Mouse (Mus musculus) G1E (cell line): ENCODE measurements around the gene Tns1. TPM values are rescaled to one million over a fixed set of nuclear protein-coding genes. Genes with fewer than 3 reads are reported as not detected.

Source experiments
- ATAC-seq: 2 replicates; pipeline ENCODE4 v1.8.0; 2016; ENCODE audit warnings: mild to moderate bottlenecking; ENCODE audit not compliant: insufficient number of reproducible peaks, poor library complexity, low FRiP score, severe bottlenecking; ENCODE audit errors: extremely low read depth
- DNase-seq: peaks from one replicate; pipeline ENCODE4 v3.0.0; 2012; ENCODE audit warnings: low spot score
- H3K27me3 ChIP-seq: 2 replicates; pipeline ENCODE4 v1.6.1; 2012; ENCODE audit warnings: mild to moderate bottlenecking, low read length, inconsistent platforms; ENCODE audit not compliant: insufficient read depth
- H3K36me3 ChIP-seq: replicated peaks from 2 replicates; pipeline ENCODE3; 2012; ENCODE audit warnings: mild to moderate bottlenecking, inconsistent platforms
- H3K4me1 ChIP-seq: 2 replicates; pipeline ENCODE4 v1.6.1; 2012; ENCODE audit warnings: low read depth, low read length, inconsistent platforms, mixed read lengths; ENCODE audit not compliant: insufficient read depth
- H3K4me3 ChIP-seq: 2 replicates; pipeline ENCODE4 v1.5.1; 2012; ENCODE audit warnings: low read depth, mild to moderate bottlenecking, inconsistent platforms, low read length, moderate library complexity, mixed read lengths
- H3K9me3 ChIP-seq: replicated peaks from 2 replicates; pipeline ENCODE4 v1.6.1; 2012; ENCODE audit warnings: inconsistent platforms
- CTCF ChIP-seq: IDR thresholded peaks from 2 replicates; pipeline ENCODE4 v1.5.1; 2012; ENCODE audit warnings: low read depth, low read length, inconsistent platforms, mixed read lengths
- GATA1 ChIP-seq: IDR thresholded peaks from 2 replicates; pipeline ENCODE4 v1.6.1; 2012; ENCODE audit warnings: borderline replicate concordance, low read length, inconsistent platforms, mixed read lengths
- GATA2 ChIP-seq: IDR thresholded peaks from 2 replicates; pipeline ENCODE4 v1.6.1; 2012; ENCODE audit warnings: low read depth, low read length, inconsistent platforms, borderline replicate concordance
- POLR2AphosphoS5 ChIP-seq: IDR thresholded peaks from 2 replicates; pipeline ENCODE4 v1.6.1; 2012; ENCODE audit warnings: low read depth, low read length, inconsistent platforms; ENCODE audit not compliant: insufficient replicate concordance
- TAL1 ChIP-seq: conservative IDR thresholded peaks from 2 replicates; pipeline ENCODE4 v1.6.1; 2012; ENCODE audit warnings: low read depth, low read length, inconsistent platforms, mixed read lengths
- polyA plus RNA-seq: library from polyadenylated mRNA; stranded (reverse); fragments of >175 nt; gene quantifications from 2 replicates; pipeline ENCODE4 v1.2.3, GENCODE M21; 2012
- total RNA-seq, 2 experiments: library from RNA; stranded (forward) in 1 of 2; stranded (reverse) in 1 of 2; fragments of 200-1000 nt in 1 of 2; fragments of >200 nt in 1 of 2; fragmentation: Nextera tagmentation in 1 of 2; gene quantifications; 2 replicates each; pipeline ENCODE4 v1.2.3; 2014 to 2017

Gene Tns1
- total and polyA plus RNA-seq, 3 experiments: 0.55 to 27.2 (median 1.7) TPM

DNA sequence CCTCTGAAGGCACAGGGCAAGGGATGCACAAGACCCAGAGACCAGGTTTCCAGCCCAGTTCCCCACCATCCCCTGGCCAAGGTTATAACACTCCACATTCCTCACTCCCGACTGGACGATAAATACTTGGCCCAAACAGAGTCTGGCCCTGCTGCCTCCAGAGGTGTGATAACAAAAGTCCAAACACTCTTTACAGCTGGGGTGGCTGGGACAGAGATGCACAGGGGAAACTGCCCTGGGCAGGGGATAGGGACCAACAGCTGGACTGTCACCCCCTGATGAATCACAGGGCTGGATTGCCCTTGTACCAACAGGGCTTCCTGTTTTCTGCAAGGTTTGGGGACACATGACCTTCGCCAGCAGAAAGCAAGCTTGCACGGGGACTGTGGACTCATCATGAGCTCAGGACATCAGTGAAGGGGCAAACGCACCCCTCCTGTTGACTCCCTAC, 125.3 kb downstream of the Tns1 start:
- Histone ChIP-seq H3K27me3 (no peaks in the 10 kb centered on the region; the same call in 1 of the 2 replicates), H3K4me3 (no peak overlapping the region), H3K36me3 (no peaks in the 10 kb centered on the region), H3K9me3 (no peaks in the 10 kb centered on the region), H3K4me1 (0 out of 2 replicates have a peak, but pooled peaks cover 2% of the 10 kb centered on the region)
- TF ChIP-seq GATA2: no peak
- no peak for TF ChIP-seq GATA1
- no peak for TF ChIP-seq POLR2AphosphoS5
- TF ChIP-seq TAL1: no peak
- TF ChIP-seq CTCF: no peak
- ATAC-seq (no peak), DNase-seq (no peak)

DNA sequence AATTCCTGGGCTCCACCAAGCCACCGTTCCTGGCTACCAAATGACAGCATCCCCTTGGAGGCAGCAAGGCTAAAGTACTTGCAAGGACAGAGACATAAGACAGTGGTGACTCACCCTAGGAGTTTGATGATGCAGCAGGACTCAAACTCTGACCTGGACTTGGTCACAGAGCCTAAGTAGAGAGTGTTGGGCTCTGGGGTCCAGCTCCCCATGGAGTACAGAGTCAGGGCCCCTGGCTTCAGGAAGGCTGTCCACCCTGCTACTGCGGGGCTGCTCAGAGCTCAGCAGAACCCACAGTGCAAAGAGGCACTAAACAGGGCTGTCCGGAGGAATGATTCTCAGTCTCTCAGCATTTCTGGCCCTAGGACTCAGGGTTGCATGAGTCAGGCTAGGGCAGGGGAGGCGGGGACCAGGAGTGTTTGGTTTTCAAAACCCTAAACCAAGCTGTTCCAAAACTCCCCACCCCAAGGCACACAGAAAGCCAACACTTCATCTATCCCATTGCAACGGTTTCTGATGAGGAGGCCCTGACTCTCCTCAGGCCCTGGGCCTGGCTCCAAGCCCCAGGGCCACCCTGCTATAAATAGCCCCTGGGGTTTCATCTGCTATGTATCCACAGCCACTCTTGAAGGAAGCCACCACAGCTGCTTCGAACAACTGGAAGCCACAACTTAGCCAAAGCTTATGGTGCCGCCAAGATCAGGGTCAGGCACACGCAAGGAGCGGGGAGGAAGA, 126.0 kb downstream of the Tns1 start:
- Histone ChIP-seq H3K4me3 (no peak overlapping the region), H3K36me3 (no peaks in the 10 kb centered on the region), H3K9me3 (no peaks in the 10 kb centered on the region), H3K27me3 (no peaks in the 10 kb centered on the region; the same call in 1 of the 2 replicates), H3K4me1 (0 out of 2 replicates have a peak, but pooled peaks cover 2% of the 10 kb centered on the region)
- DNase-seq (no peak), ATAC-seq (no peak)
- TF ChIP-seq GATA1: no peak
- TF ChIP-seq CTCF: no peak
- no peak for TF ChIP-seq GATA2
- TF ChIP-seq POLR2AphosphoS5: no peak
- TF ChIP-seq TAL1: no peak

DNA sequence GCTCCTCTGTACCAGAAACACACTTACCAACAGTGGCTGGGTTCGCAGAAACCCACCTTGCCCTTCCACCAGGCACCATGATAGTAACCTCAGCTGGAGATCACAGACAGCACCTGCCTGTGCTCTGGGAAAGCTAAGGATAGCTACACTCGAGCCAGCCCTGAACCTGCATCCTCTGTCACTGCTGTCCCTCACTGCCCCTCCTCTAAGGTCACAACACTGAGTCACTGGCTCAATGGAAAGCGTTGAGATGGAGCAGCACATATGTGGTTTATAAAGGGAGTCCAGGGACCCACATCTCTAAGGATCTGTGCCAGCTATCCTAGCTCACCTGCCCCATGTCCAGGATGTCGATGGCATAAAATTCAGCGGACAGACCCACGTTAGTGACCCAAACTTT, 126.9 kb downstream of the Tns1 start:
- ATAC-seq (no peak), DNase-seq (no peak)
- Histone ChIP-seq H3K4me3 (no peak overlapping the region), H3K9me3 (no peaks in the 10 kb centered on the region), H3K27me3 (no peaks in the 10 kb centered on the region; the same call in 1 of the 2 replicates), H3K4me1 (0 out of 2 replicates have a peak, but pooled peaks cover 2% of the 10 kb centered on the region), H3K36me3 (no peaks in the 10 kb centered on the region)
- TF ChIP-seq GATA2 (no peak), CTCF (no peak), GATA1 (no peak), POLR2AphosphoS5 (no peak), TAL1 (no peak)

DNA sequence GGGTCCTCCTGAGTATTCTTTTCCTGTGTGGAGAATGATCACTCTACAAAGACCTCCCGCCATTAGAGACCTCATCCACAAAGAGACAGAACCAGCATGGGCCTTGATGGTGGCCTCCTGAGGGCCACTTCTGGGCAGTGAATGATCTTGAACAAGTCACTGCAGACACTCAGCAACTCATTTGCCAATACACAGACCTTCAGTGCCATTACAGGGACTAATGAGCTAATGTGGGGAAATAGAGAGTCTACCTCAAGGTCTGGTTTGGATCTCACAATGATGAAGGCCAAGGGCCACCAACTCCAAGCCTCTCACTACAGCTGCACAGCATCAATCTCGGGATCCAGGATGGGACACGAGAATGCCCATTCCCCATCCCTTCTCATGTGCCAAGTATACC, 127.6 kb downstream of the Tns1 start:
- 0 out of 2 replicates have a peak, but pooled peaks cover 2% of the 10 kb centered on the region for H3K4me1 ChIP-seq

DNA sequence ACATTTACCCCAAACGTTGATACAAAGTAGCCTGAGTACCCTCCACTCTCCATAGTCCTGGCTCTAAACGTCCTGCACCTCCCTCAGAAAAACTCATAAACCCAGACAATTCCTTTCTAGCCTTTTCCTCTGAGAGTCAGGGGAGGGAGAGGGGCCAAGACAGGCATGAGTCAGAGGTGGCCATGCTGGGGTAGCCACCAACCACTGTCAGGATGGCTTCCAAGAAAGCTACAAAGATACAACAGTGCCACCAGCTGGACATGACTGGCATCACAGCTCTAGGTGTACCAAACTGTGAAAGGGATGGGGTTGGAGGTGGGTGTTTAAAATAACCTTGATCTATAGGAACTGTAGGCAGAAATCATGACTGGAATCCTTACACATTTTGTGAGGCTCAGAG, 128.0 kb downstream of the Tns1 start:
- DNase-seq (peak; percentile 58), ATAC-seq (peak; percentile 57)
- no peaks in the 10 kb centered on the region for H3K9me3 ChIP-seq
- TF ChIP-seq GATA1: no peak
- peak; percentile 64 for TF ChIP-seq CTCF
- 0 out of 2 replicates have a peak, but pooled peaks cover 2% of the 10 kb centered on the region for H3K4me1 ChIP-seq
- H3K36me3 ChIP-seq: no peaks in the 10 kb centered on the region
- H3K27me3 ChIP-seq: no peaks in the 10 kb centered on the region; the same call in 1 of the 2 replicates
- no peak overlapping the region for H3K4me3 ChIP-seq

More for the DNA sequence above, 127.6 kb downstream of the Tns1 start:
- Histone ChIP-seq H3K4me3 (no peak overlapping the region), H3K27me3 (no peaks in the 10 kb centered on the region; the same call in 1 of the 2 replicates), H3K36me3 (no peaks in the 10 kb centered on the region), H3K9me3 (no peaks in the 10 kb centered on the region)
- DNase-seq: no peak
- TF ChIP-seq GATA2: no peak
- no peak for TF ChIP-seq POLR2AphosphoS5
- no peak for TF ChIP-seq GATA1
- TF ChIP-seq CTCF: no peak
- TF ChIP-seq TAL1: no peak
- no peak for ATAC-seq

DNA sequence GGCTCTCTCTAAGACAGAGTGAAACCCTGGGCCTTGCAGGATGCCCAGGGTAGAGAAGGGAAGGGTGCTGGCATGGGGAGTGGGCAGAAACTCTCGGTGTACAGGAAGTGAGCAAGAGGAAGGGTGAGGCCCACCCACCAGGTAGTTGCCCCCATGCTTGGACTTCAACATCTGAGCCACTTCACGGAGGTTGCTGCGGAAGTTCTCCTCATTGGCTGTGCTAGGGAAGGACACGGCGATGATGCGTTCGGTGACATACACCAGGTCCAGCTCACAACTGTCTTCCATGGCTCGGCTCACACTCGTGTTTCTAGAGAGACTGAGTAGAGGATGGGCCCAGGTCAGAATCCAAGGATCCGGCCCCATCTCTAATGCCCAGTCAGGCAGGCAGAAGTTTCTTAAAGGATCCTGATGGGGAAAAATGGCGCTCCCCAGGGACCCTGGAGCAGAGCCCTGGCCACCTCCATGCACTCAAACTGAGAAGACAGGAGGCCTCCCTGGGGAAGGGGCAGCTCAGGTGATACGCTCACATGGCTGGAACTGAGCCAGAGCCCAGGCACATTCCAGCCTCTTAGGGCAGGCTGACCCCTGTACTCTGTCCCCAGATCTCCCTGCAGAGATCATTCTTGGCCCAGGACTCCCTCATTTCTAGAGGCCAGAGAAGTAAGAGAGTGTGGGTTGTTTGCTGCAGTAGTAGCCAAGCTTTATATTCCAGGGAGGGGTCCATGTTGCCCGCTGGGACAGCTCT, 129.0 kb downstream of the Tns1 start:
- H3K36me3 ChIP-seq: no peaks in the 10 kb centered on the region
- no peak overlapping the region for H3K4me3 ChIP-seq
- H3K4me1 ChIP-seq: 0 out of 2 replicates have a peak, but pooled peaks cover 2% of the 10 kb centered on the region
- TF ChIP-seq TAL1 (no peak), POLR2AphosphoS5 (no peak), GATA2 (no peak), CTCF (no peak), GATA1 (no peak)
- H3K27me3 ChIP-seq: no peaks in the 10 kb centered on the region; the same call in 1 of the 2 replicates
- DNase-seq: no peak
- no peak for ATAC-seq
- no peaks in the 10 kb centered on the region for H3K9me3 ChIP-seq
